Mouse (Mus musculus) cerebellum, adult 2 months (tissue): ENCODE results near the gene Setd3. TPM values are rescaled to one million over a fixed set of nuclear protein-coding genes. Genes with fewer than 3 reads are reported as not detected.

ENCODE experiments used
- DNase-seq, 2 experiments: peaks; one replicate each; pipeline ENCODE4 v3.0.0; 2021
- H3K27ac ChIP-seq: fragments of 200-500 bp; 2 replicates; pipeline ENCODE4 v1.5.1; 2012; ENCODE audit warnings: low read length, control low read depth, inconsistent platforms; ENCODE audit not compliant: insufficient read depth
- H3K27me3 ChIP-seq: fragments of 200-500 bp; 2 replicates; pipeline ENCODE4 v1.6.1; 2012; ENCODE audit warnings: inconsistent platforms, mild to moderate bottlenecking, low read length, moderate library complexity; ENCODE audit not compliant: control insufficient read depth, insufficient read depth
- H3K4me1 ChIP-seq: fragments of 200-500 bp; 2 replicates; pipeline ENCODE4 v1.6.1; 2011; ENCODE audit warnings: low read length; ENCODE audit not compliant: control insufficient read depth, insufficient read depth
- H3K4me3 ChIP-seq: fragments of 200-500 bp; replicated peaks from 2 replicates; pipeline ENCODE3; 2011; ENCODE audit warnings: mild to moderate bottlenecking, low read depth, low read length, control low read depth; ENCODE audit not compliant: insufficient read depth
- CTCF ChIP-seq: fragments of 200-500 bp; IDR thresholded peaks from 2 replicates; pipeline ENCODE4 v1.5.1; 2011; ENCODE audit warnings: low read depth, mild to moderate bottlenecking, control low read depth, low read length, moderate library complexity, borderline replicate concordance; ENCODE audit not compliant: insufficient read depth
- POLR2A ChIP-seq: fragments of 200-500 bp; IDR thresholded peaks from 2 replicates; pipeline ENCODE4 v1.6.1; 2011; ENCODE audit warnings: low read length, control low read depth, borderline replicate concordance; ENCODE audit not compliant: insufficient read depth
- whole genome bisulfite sequencing: fragments of 180-500 bp; shearing (Covaris S2); methylation state at CpG from one replicate; pipeline ENCODE4 v1.1.7; 2018; 5-methylcytosine and 5-hydroxymethylcytosine counted together
- polyA plus RNA-seq: library from polyadenylated mRNA; depleted of rRNA; stranded (reverse); fragments of >200 nt; gene quantifications from 2 replicates; pipeline ENCODE4 v1.2.3, GENCODE M21; 2012

Setd3 gene
- polyA plus RNA-seq, 1 experiment: 122 TPM

- H3K4me1 ChIP-seq: peaks cover 11% of the 10 kb centered on the region
- TF ChIP-seq POLR2A (no peak), CTCF (no peak)
- DNase-seq: peak in 1 of 2 experiments; percentile 39
- 66% methylated on average over 8 of the region's 8 CpGs for WGBS
- no peak overlapping the region for H3K27ac ChIP-seq
- H3K27me3 ChIP-seq: no peaks in the 10 kb centered on the region
- no peak overlapping the region for H3K4me3 ChIP-seq
These were observed 46.6 kb downstream of the Setd3 start for GRCm38 (mm10) chr12:108132450-108133070.

- Histone ChIP-seq H3K4me3 (no peak overlapping the region), H3K27ac (no peak overlapping the region), H3K4me1 (peaks cover 7% of the 10 kb centered on the region), H3K27me3 (no peaks in the 10 kb centered on the region)
- TF ChIP-seq POLR2A (no peak), CTCF (peak; percentile 99)
- DNase-seq: peak; percentile 78 to 80
- WGBS: 1% methylated on average over 2 of the region's 2 CpGs
These were observed 57.8 kb downstream of the Setd3 start for GRCm38 (mm10) chr12:108121288-108121687.

- Histone ChIP-seq H3K27ac (no peak overlapping the region), H3K27me3 (no peaks in the 10 kb centered on the region), H3K4me1 (peaks cover 7% of the 10 kb centered on the region), H3K4me3 (no peak overlapping the region)
- WGBS: 95% methylated on average over 6 of the region's 6 CpGs
- TF ChIP-seq POLR2A (no peak), CTCF (no peak)
- DNase-seq: no peak
These were observed 58.7 kb downstream of the Setd3 start for GRCm38 (mm10) chr12:108120434-108120833.

GRCm38 (mm10) chr12:108119930-108120329 lies 59.2 kb downstream of the Setd3 start:
- no peaks in the 10 kb centered on the region for H3K27me3 ChIP-seq
- no peak overlapping the region for H3K27ac ChIP-seq
- TF ChIP-seq CTCF (no peak), POLR2A (no peak)
- H3K4me1 ChIP-seq: peaks cover 7% of the 10 kb centered on the region
- H3K4me3 ChIP-seq: no peak overlapping the region
- 84% methylated on average over 9 of the region's 9 CpGs for WGBS
- DNase-seq: no peak

GRCm38 (mm10) chr12:108118902-108119531 lies 60.1 kb downstream of the Setd3 start:
- Histone ChIP-seq H3K4me3 (no peak overlapping the region), H3K4me1 (peaks cover 7% of the 10 kb centered on the region), H3K27me3 (no peaks in the 10 kb centered on the region), H3K27ac (no peak overlapping the region)
- WGBS: 58% methylated on average over 19 of the region's 19 CpGs
- TF ChIP-seq POLR2A: no peak
- no peak for TF ChIP-seq CTCF
- no peak for DNase-seq

GRCm38 (mm10) chr12:108118503-108118901 lies 60.6 kb downstream of the Setd3 start:
- DNase-seq: no peak
- Histone ChIP-seq H3K4me1 (peaks cover 7% of the 10 kb centered on the region), H3K27ac (no peak overlapping the region), H3K4me3 (no peak overlapping the region), H3K27me3 (no peaks in the 10 kb centered on the region)
- TF ChIP-seq POLR2A (no peak), CTCF (no peak)
- 45% methylated on average over 10 of the region's 10 CpGs for WGBS

- Histone ChIP-seq H3K4me3 (no peak overlapping the region), H3K27ac (no peak overlapping the region), H3K27me3 (no peaks in the 10 kb centered on the region), H3K4me1 (no peaks in the 10 kb centered on the region)
- DNase-seq: no peak
- 68% methylated on average over 12 of the region's 12 CpGs for WGBS
- no peak for TF ChIP-seq POLR2A
- TF ChIP-seq CTCF: no peak
These were observed 67.9 kb downstream of the Setd3 start for GRCm38 (mm10) chr12:108111191-108111590.

GRCm38 (mm10) chr12:108110674-108111073 lies 68.4 kb downstream of the Setd3 start:
- no peak for TF ChIP-seq POLR2A
- no peak for TF ChIP-seq CTCF
- no peak overlapping the region for H3K27ac ChIP-seq
- H3K4me1 ChIP-seq: no peaks in the 10 kb centered on the region
- WGBS: 82% methylated on average over 3 of the region's 3 CpGs
- DNase-seq: no peak
- no peak overlapping the region for H3K4me3 ChIP-seq
- no peaks in the 10 kb centered on the region for H3K27me3 ChIP-seq
